Mouse (Mus musculus): Measurements from ENCODE around the gene Sf3b3.

- TF ChIP-seq MAZ (IDR thresholded peaks at IDR 0.05; ENCODE audit: low read depth, low read length) (no peak), CTCF (IDR thresholded peaks at IDR 0.05 in 2 of 3, conservative IDR thresholded peaks at IDR 0.05 in 1 of 3; ENCODE audit: control insufficient read depth in 1 of 3, insufficient read depth in 1 of 3, low read depth in 2 of 3, low read length in 3 of 3, poor library complexity in 1 of 3, severe bottlenecking in 1 of 3) (no peak), NELFE (IDR thresholded peaks at IDR 0.05; ENCODE audit: low read depth, low read length) (no peak), MYC (IDR thresholded peaks at IDR 0.05; ENCODE audit: low read depth, low read length) (no peak)
These were observed 43.6 kb downstream of the Sf3b3 start for GRCm38 (mm10) chr8:110802988-110803387.
